Mouse (Mus musculus) heart, adult 9 months (tissue): ENCODE measurements at regions not wholly inside any gene's neighbourhood (a gene's known extent, or its start where the extent isn't known, plus 50 kb on each side); places are given as distances from the start of the nearest gene placed in this dataset.

Experiments used
- DNase-seq, 2 experiments: peaks; one replicate each; pipeline ENCODE4 v3.0.0; 2022; ENCODE audit warnings: low spot score in 2 of 2

DNA sequence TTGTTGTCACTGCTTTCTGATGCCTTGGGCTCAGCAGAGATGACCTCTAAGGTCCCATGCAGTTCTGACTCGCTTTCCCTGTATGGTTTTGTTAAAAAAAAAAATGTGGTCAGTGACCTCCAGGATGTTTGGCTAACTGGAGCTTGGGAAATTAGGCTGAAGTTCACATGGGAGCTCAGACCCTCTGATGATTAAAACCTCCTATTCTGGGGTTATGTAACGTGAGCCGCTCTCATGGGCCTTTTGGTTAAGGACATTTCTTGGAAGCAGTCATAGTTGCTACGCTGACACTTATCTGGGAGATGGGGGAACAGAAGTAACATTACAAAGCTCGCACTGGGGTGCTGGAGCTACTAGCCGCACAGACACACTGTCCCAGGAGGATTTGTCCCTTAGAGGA is 274.9 kb downstream of the Foxo1 start:
- DNase-seq: peak; percentile 30 to 72

DNA sequence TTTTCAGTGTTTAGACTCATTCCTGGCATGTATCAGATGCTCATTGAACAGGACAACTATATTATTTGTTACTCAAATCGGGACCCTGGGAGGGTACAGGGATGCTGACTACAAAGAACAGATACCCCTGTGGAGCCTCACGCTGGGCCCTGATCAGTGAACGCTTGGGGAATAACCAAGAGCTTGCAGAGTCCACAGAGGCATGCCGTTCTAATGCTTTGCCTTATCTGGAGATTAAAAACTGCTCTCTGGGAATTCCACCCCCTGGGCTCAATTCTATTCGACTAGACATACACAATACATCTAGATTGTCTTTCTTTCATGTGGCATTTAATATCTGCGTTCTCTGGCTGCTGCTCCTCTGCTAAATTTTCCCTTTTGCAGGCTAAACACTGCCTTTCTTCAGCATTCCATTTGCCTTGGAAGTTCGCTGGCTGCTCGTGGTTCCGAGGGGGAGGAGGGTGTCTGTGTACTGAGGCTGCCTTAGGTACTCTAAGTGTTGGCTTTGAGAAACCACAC is 272.8 kb downstream of the Foxo1 start:
- DNase-seq: no peak

DNA sequence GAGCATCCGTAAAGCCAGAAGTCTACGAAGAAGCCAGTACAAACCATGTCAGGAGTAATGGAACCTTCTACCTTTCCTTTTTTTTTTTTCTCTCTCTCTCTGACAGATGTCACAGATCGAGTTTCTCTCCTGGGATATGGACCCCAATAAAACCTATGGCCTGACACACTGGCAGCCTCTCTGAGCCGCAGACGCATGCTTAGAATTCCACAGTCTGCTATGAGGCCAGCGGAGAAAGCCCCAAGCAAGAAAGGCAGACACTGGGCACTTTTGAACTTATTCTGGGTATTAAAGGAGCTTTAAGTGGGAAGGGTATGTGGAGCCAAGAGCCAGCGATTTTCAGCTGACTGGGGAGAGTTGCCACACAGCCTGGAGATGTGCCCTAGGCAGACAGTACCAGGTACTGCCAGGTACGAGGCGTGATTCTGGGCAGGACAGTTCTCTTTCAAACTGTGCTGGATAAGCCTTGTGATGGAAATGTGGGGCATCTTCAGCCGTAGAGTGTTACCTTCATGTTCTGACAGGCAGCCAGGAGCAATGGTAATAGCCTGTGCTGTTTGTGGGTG is 271.8 kb downstream of the Foxo1 start:
- DNase-seq: no peak

DNA sequence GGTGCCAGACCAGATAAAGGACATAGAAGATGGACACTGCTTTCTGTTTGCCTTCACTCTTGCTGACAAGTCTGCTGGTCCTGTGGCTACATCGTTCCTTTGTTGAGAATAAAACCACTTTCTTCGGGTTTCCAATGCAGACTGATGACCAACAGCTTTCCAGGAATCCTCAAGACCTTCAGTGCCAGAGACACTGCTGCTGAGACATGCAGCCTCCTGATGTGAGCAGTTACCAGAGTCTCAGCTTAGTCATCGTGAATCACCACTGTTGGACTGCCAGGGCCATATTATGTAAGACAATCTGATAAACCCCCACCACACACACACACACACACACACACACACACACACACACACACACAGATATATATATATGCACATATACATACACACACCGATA is 270.2 kb downstream of the Foxo1 start:
- DNase-seq: no peak

DNA sequence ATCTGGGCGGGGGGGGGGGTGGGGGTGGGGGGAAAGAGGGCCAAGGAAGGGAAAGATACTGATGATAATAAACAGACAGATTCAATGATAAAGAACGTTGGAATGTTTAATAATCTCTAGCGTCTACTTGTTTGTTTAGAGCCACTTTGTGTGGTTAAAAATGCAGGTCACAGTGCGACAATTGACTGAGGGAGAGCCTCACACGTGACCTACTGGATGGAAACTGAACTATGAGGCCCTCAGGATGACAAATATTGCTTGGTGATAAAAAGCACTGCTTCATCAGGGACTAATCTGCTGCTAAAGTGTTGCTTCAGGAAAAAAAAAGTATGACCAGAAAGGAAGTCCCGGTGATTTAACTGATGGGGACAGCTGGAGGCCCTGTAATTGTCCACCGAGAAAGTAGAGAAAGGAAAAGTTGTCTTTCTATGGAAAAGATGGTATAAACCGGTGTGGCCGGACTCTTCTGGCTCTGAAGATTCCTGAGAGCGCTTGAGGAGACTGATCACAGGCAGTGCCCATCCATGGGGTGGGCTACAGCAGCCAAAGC is 269.3 kb downstream of the Foxo1 start:
- DNase-seq: no peak

DNA sequence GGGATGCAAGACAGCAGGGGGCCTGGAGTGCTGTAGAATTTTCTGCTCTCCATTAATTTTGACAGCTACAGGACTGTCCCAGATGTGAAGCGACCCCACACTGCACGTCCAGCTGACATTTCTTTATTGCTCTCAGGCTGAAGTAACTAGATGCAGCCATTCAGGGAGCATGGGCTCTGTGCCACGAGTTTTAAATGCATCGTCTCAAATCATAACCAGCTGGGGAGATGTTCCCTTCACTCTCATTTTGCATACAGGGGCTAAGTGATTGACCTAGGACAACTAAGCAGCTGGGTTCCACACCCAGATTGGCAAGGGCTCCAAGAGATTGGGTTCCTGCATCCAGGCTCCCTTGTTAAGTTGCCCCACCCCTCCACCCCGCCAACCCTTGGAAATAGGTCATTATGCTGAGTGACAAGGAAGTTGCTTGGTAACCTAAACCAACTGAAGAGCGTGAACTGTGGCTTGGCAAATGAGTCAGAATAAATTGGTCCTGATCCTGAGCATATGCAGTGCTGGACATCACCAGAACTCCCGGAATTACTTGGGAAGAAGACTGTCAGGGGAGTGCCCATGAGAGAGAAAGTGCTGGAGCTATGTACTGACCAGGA is 267.4 kb downstream of the Foxo1 start:
- no peak for DNase-seq

DNA sequence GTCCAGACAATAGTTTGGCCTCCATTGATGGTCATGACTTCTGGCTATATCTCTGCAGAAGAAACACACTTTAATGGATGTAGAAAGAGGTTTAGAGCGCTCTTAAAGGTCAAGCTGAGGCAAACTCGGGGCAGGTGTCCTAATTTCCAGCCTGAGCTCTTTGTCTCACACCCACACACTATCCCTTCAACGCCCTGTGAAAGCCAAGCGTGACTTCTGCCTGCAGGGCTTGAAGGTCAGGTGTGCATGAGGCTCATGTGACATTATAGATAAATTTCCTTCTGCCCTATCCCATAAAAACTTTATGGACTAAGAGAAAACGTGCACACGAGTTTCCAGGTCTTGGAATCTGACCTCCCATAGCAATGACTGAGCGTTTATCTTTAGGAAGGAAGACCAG is 266.0 kb downstream of the Foxo1 start:
- DNase-seq: no peak

DNA sequence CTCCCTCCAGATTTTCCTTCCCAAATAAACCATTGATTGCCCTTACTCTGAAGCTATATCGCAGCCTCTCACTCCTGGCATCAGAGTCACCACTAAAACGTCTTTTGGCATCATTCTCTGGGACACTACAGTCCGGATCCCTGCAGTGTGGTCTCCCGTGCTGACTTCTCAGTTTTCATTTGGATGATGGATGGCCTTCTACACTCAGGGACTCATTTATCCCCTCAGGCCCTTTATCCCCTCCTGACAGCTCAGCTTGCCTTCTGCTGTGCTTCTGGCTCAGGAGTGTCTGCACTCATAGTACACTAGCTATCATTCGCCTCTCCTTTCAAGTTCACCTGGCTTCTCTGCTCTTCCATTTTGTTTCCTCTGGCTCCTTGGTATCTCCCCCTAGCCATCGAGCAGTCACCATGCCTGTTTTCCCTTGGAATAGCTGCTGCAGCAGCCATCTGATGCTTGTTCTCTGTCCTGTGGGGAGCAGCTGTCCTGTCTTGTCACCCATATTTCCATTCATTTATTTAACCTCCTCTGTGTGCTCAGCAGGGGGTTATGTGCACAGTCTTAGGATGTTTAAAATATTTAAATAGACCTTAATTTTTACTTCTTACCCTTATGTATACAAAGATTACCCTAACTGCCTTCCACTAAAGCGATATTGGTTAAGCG is 263.7 kb downstream of the Foxo1 start:
- DNase-seq: no peak

DNA sequence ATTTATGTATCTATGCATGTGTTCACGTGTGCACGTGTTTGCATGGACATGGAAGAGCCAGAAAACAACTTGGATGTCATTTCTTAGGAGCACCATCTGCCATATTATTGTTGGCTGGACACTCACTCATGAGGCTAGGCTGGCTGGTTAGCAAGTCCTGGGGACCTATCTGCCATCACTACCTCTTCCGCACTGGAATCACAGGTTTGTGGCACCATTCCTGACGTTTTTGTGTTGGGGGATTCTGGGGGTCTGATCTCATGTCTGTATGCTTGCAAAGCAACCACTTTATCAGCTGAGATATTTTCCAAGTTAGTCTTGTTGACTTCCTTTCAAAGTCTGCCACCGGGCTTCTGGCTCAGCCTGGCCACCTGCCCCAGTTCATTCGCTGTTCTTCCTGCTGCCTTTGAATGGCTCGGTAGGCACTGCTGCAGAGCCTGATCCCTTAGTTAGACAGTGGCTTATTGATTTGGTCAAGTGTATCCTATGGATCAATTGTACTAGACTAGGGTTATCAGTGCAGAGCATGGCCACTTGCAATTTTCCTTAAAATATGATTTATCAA is 262.4 kb downstream of the Foxo1 start:
- no peak for DNase-seq

DNA sequence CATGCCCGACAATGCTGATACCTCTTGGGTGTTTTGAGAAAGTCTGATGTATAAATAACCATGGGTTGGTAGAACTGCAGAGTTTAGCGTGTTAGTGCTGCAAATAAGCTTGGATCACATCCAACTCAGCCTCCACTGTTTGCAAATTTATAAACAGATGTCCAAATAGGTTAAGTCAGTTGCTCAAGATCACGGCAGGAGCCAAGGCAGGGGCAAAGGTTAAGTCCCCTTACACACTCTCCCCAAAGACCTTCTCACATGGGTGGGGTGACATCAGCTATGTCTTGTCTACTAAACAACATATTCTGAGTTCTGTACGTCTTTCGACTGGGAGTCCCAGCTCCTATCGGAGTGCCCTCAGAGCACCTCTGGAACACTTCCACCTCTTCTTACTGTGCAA is 261.0 kb downstream of the Foxo1 start:
- peak; percentile 35 to 64 for DNase-seq

DNA sequence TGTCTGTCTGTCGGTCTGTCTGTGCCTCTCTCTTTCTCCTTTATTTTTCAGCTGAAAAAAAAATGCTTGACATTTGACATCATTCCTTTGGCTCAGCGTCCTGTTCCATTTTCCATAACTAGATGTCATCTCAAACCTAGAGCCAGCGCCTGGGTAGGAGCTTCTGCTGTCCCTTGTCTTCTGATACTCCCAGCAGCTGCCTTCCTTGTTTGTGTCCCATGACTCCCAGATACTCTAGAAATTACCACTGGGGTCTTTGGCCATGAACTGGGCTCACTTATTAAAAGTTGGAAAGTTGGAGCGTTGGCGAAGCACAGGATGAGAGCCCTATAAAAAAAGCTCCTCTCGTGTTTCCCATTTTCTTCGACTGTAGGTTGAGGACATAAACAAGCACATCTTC is 260.4 kb downstream of the Foxo1 start:
- DNase-seq: peak in 1 of 2 experiments; percentile 19

DNA sequence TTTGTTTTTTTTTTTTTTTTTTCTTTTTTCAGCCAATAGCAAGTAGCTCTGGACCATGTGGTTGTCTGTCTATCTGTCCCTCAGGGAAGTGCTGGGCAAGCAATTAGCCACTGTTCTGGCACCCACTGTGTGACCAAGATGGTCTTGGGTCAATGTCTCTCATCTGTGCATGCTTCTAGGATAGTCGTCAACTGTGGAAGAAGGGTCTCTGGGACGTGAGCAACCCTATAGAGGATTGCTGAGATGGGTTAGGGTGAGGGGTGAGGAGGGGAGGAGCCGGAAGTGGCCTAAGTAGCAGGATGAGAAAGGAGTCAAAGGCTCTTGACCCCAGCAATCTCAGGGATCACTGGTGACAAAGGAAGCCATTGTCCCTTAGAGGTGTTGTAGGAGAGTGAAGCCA is 259.6 kb downstream of the Foxo1 start:
- no peak for DNase-seq

DNA sequence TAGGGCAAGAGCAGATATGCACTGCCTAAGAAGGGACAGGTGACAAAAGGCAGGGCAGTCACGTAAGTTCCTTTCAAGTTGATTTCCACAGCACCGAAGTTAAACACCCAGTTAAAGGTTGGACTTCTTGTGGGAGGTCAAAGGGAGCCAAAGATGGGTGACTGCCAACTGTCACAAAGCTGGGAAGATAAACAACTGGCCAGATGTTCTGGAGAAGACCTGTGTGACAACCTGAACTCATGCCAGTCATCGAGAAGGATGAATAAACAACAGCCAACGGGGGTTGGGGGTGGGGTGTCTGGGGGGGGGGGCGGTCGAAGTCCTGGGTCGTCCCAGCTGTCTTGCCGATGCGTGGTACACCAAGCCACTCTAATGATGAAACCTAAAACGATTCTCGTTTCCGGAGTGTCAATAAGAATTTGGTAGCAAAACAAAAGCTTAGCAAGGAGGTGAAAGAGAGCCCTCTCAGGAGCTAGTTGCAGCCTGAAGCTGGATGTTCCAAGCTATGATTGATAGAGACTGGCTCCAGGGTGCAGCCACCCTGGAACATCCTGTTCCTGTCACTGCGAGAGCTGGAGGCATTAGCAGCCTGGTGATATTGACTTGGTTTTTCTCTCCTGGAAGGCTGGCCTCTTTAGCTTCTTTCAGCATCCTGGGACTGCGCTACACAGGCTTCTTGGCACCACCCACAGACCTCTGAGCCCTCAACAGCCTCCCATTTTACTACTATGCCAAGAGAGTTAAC is 259.0 kb downstream of the Foxo1 start:
- DNase-seq: no peak

DNA sequence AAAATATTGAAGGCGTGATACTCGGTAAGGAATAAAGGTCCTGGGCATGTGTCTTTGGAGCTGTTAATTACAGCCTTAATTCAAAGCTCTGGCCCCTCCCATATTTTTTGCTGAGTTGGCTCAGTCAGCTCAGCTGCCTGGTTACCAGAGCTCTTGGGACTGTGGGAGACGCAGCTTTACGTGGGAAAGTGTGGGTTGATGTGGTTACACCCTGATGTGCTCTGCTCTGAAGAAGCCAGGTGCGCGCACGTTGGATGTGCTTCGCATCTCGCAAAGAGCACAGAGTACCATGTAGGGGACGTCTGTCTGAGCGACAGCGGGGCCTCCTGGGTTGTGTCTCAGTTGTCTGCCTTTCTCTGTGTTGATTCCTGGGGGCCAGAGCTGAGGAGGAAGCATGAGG is 254.8 kb downstream of the Foxo1 start:
- no peak for DNase-seq

DNA sequence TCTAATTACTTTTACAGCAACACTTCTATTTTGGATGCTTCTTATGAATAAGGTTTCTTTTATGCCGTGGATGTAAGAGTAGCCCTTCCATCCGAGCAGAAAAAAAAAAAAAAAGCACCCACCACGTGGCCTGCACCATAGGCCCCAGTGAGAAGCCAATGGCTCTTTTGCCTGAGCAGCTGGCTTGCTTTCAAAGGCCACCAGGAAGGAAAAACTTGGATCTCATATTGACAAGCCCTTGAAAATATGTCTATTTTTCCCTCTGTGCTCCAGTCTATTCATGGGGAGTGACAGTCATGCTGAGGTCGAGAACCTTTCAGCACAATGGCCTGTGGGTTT is 252.4 kb downstream of the Foxo1 start:
- DNase-seq: no peak

DNA sequence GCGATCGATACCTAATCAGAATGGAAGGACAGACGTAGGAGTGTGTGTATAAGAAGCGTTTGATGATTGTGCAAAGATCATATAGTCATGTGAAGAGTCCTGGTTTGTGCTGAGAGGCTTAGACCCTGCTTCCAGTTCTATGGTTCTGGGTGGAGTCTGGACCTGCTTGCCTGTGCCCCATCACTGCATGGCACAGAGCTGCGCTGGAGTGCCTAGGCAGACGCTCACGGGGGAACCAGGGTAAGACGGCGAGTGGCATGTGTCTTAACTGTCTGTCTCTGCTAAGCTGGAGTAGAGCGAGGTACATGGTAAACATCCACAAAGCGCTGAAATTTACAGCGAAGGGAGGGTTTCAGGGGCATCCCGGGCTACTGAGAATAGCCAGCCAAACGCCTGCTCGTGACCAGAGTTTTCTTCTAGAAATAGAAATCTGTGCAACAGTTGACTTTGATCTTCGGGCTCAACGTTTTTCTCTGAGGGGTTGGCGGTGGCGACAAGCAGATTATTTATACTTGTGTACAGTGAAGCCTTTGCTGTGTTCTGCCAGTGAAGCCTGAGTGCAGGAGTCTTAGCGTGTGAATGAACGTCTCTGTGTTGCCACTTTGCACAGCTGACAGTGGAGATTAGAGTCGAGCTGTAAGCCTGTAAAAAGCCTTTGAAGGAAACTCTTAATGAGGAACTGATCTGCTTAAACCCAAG is 251.9 kb downstream of the Foxo1 start:
- no peak for DNase-seq

DNA sequence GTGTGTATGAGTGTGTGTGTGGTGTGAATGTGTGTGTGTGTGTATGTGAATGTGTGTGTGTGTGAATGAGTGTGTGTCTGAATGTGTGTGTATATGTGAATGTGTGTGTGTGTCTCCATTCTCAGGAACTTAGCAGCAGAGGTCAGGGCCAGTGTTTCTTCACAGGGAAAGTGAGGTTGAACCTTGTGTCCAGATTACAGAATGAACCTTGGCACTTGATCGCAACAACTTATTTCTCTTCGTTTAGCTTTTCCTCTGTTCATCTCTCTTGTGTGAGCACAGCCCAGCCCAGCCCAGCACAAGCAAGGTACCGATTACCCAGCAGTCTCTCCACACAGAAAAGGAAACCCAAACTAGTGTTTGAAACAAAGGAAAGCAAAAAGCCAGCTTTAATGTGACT is 249.7 kb downstream of the Foxo1 start:
- DNase-seq: no peak

DNA sequence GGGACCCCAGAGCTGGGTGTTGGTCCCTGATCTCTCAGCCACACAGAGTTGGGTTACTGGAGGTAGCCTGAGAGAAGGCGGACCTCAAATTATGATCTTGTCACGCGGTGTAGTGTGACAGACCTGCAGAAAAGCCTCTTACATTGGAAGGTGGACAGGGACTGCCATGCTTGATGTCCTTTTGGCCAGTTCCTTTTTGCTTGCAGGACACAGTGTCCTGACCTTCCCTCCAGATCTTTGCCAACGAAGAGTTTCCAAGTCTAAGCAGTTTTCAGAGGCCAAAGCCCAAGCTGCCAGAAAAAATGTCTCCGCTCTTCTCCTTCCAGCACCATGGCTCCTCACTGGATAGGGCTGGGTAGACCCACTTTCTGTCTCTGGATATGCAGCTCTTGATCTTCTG is 248.6 kb downstream of the Foxo1 start:
- no peak for DNase-seq

DNA sequence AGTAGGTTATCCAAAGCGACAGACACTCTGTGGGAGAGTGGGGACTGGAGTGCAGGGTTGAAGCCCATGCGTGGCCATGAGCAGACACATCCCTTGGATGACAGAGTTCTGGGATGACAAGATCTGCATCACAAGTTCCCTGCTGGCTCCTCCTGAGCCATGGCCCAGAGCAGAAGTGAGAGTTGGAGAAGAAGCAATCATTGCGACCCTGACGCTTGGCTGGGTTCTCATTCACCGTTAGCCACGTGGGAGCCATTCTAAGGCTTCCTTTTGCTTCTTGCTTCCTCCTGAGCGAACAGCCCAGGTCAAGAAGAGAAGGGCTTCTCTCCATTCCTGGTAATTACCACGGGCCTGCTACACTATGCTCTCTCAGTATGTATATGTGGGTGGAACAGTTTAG is 244.6 kb downstream of the Foxo1 start:
- DNase-seq: no peak

DNA sequence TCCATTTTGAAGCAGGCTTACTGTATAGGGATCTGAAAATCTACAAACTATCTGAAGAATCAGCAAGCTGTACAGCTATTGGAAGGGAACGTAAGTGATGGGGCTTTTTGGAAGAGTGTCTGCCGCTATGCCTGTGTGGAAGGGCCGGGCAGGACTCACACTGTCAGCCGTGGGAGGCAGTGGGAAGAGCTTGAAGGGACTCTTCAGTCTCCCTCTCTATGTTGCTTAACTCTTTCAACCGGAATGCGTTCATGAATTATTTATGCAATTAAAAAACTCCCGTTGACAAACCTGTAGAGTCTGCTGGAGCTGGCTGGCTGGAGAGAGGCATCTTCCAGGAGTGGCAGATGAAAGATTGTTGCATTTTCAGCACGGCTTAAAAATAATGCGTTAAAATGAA is 243.4 kb downstream of the Foxo1 start:
- DNase-seq: no peak

DNA sequence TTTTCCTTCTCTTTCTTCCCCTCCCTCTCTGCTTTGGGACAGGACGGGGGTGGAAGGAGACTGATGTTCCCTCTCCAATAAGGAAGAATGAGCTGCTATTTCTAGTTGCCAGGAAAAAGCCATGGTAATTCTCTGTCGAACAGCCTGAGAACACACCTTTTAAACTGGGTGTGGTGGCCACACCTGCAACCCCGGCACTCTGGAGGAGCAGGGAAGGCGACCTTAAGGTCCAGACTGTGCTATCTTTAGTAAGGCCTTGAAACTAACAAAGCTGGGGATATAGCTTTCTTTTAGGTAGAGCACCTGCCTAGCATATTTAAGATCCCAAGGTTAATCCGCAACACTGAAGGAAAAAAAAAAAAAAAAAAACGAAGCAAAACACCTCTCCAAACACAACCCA is 242.7 kb downstream of the Foxo1 start:
- no peak for DNase-seq
